ENCODE assay signal across 9 mouse cellular contexts in the genomic region with DNA sequence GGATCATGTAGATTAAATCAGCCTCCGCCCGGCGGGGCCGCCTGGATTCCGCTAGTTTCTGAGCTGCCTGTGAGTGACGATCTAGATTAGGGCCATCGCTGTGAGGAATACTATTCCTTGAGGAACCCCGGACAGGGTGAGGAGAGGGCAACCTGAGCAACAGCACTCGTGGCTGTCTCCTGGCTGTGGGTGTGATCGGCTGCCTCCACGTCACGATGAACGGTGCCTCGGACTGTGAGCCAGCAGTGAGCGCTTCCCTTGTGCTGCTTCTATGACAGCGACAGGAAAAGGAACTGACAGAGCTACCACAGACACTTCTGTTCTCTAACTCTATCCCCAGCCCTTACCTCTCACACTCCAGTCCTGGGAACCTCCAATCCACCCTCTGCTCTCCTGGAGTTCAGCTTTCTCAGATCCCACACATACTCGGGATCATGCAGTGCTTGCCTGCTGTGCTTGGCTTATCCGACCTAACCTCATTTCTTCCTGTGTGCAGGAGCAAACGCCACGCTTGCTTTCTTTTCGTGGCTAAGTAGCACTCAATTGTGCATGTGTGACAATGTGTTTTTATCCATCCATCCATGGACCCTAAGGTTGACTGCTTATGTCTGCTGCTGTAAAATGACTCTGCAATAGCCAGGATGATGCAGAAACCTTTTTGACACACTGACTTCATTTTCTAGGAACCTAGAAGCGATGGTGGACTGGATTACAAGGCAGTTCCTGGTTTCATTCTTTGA. TPM values are rescaled to one million over a fixed set of nuclear protein-coding genes. Genes with fewer than 3 reads are reported as not detected.
DNase-seq lines count a peak whose midpoint lies in the region; ATAC-seq lines count a peak whose summit lies in the region.
"Had no signal": no experiment of that assay in that cellular context is flagged by ENCODE, and none has a peak within 500 bp of the region (broad histone marks: within the 10 kb centered on the region; RNA-seq: fewer than 3 reads in every experiment).

No protein-coding gene starts in this region.

- DNase-seq in hindbrain, embryonic 11.5 days (ENCODE audit: low spot score) = no peak
- peak; percentile 7 for DNase-seq in ES-CJ7 (ENCODE audit: low read depth, low spot score)
- DNase-seq in gastrocnemius, postnatal 25 days = no peak
- DNase-seq in gastrocnemius, adult 8-10 months (ENCODE audit: low spot score in 2 of 2) = no peak
- DNase-seq in urinary bladder, postnatal 4 days (ENCODE audit: low spot score in 2 of 2) = no peak

- peaks cover 9% of the 10 kb centered on the region for H3K4me1 ChIP-seq in hindbrain, embryonic 16.5 days (ENCODE audit: control insufficient read depth, insufficient read depth, low read depth, low read length)
- peaks cover 2% of the 10 kb centered on the region; the same call in 1 of the 2 replicates for H3K4me1 ChIP-seq in hindbrain, embryonic 11.5 days (replicated peaks; ENCODE audit: control insufficient read depth, insufficient read depth, low read length)
- H3K4me1 ChIP-seq in heart, embryonic 13.5 days = peaks cover 43% of the 10 kb centered on the region

- H3K36me3 ChIP-seq in hindbrain, embryonic 16.5 days (ENCODE audit: control insufficient read depth, insufficient read depth, low read length) = no peaks in the 10 kb centered on the region
- no peaks in the 10 kb centered on the region for H3K36me3 ChIP-seq in hindbrain, embryonic 11.5 days (ENCODE audit: control insufficient read depth, insufficient read depth, low read length)
- no peaks in the 10 kb centered on the region for H3K36me3 ChIP-seq in heart, embryonic 13.5 days
- H3K36me3 ChIP-seq in macrophage (ENCODE audit: inconsistent target) = no peaks in the 10 kb centered on the region
- H3K36me3 ChIP-seq: neural tube, embryonic 13.5 days had no signal

- 67% methylated on average over 22 of the region's 22 CpGs for WGBS in hindbrain, embryonic 16.5 days
- WGBS in hindbrain, embryonic 11.5 days = 64% methylated on average over 22 of the region's 22 CpGs
- WGBS in heart, embryonic 13.5 days = 40% methylated on average over 22 of the region's 22 CpGs
- WGBS in macrophage (ENCODE audit: missing documents) = 33% methylated on average over 22 of the region's 22 CpGs

- no peak overlapping the region for H3K4me3 ChIP-seq in hindbrain, embryonic 16.5 days (ENCODE audit: low read length)
- no peak overlapping the region for H3K4me3 ChIP-seq in hindbrain, embryonic 11.5 days (ENCODE audit: low read depth, low read length)
- H3K4me3 ChIP-seq in heart, embryonic 13.5 days = peak overlapping the region; percentile 34
- peak overlapping the region; percentile 11; the same call in 1 of the 2 replicates for H3K4me3 ChIP-seq in macrophage (ENCODE audit: inconsistent target)
- H3K4me3 ChIP-seq: neural tube, embryonic 13.5 days had no signal

- H3K79me2 ChIP-seq in macrophage (ENCODE audit: inconsistent target) = peaks cover 100% of the 10 kb centered on the region

- no peak overlapping the region for H3K4me2 ChIP-seq in hindbrain, embryonic 16.5 days (ENCODE audit: low read length)
- H3K4me2 ChIP-seq in hindbrain, embryonic 11.5 days (replicated peaks; ENCODE audit: low read depth, low read length) = no peak overlapping the region
- H3K4me2 ChIP-seq in heart, embryonic 13.5 days = peak overlapping the region; percentile 61
- H3K4me2 ChIP-seq: neural tube, embryonic 13.5 days had no signal

- H3K9ac ChIP-seq in hindbrain, embryonic 16.5 days (ENCODE audit: low read depth, low read length) = no peak overlapping the region
- H3K9ac ChIP-seq in hindbrain, embryonic 11.5 days (ENCODE audit: low read depth, low read length) = no peak overlapping the region
- peak overlapping the region; percentile 70 for H3K9ac ChIP-seq in heart, embryonic 13.5 days
- H3K9ac ChIP-seq: neural tube, embryonic 13.5 days had no signal

- no peaks in the 10 kb centered on the region for H3K9me3 ChIP-seq in hindbrain, embryonic 16.5 days (ENCODE audit: control insufficient read depth, low read length)
- no peaks in the 10 kb centered on the region for H3K9me3 ChIP-seq in hindbrain, embryonic 11.5 days (ENCODE audit: control insufficient read depth, low read length)
- H3K9me3 ChIP-seq in heart, embryonic 13.5 days = no peaks in the 10 kb centered on the region
- H3K9me3 ChIP-seq: neural tube, embryonic 13.5 days had no signal

- no peak for ATAC-seq in hindbrain, embryonic 16.5 days
- no peak for ATAC-seq in hindbrain, embryonic 11.5 days (ENCODE audit: low FRiP score)
- ATAC-seq in heart, embryonic 13.5 days (ENCODE audit: extremely low read depth, insufficient number of reproducible peaks, low FRiP score, low TSS enrichment) = no peak

- H3K27me3 ChIP-seq in hindbrain, embryonic 16.5 days (replicated peaks; ENCODE audit: control insufficient read depth, insufficient read depth, low read length) = no peaks in the 10 kb centered on the region
- H3K27me3 ChIP-seq in hindbrain, embryonic 11.5 days (ENCODE audit: control insufficient read depth, insufficient read depth, low read length) = no peaks in the 10 kb centered on the region
- no peaks in the 10 kb centered on the region for H3K27me3 ChIP-seq in heart, embryonic 13.5 days (replicated peaks)
- H3K27me3 ChIP-seq: neural tube, embryonic 13.5 days had no signal

- H3K27ac ChIP-seq in hindbrain, embryonic 16.5 days (ENCODE audit: low read depth, low read length) = peak overlapping the region; percentile 40; the same call in 1 of the 2 replicates
- H3K27ac ChIP-seq in hindbrain, embryonic 11.5 days (ENCODE audit: low read depth, low read length) = no peak overlapping the region
- H3K27ac ChIP-seq in heart, embryonic 13.5 days (replicated peaks) = no peak overlapping the region
- H3K27ac ChIP-seq in macrophage = peak overlapping the region; percentile 24
- H3K27ac ChIP-seq: neural tube, embryonic 13.5 days had no signal

RNA-seq across cellular contexts. Expression of a gene that starts 8.3 kb away (rescaled TPM):
- 12.1 and 12.3 TPM in 2 replicates for polyA plus RNA-seq in hindbrain, embryonic 16.5 days (2015; fragmentation: Nextera tagmentation; extraction: Ambion mirVana)
- polyA plus RNA-seq in hindbrain, embryonic 11.5 days (2014; fragmentation: Nextera tagmentation; extraction: Ambion mirVana) = 16.3 and 17.1 TPM in 2 replicates
- polyA plus RNA-seq in heart, embryonic 13.5 days (2015; fragmentation: Nextera tagmentation; extraction: Ambion mirVana) = 6.8 TPM in 2 replicates
- total RNA-seq in macrophage (2018; cell fraction: chromatin; rRNA removed) = 10 to 100 TPM in 21 of 26 experiments, 1 to 10 TPM in 5; 7.0 to 58.2 (median 26.5) TPM
- total RNA-seq in macrophage (2018; cell fraction: cytosol; rRNA removed) = 10 to 100 TPM in 25 of 26 experiments, 1 to 10 TPM in 1; 9.9 to 24.7 (median 16.5) TPM
- total RNA-seq in macrophage (2018; cell fraction: nucleus; rRNA removed) = 10 to 100 TPM; 13.2 to 73.1 (median 28.4) TPM
- 14.6 to 16.6 TPM (median 16.5 TPM) in 3 replicates for polyA plus RNA-seq in macrophage (2018)
- total RNA-seq in gastrocnemius, postnatal 25 days (2021) = 10 to 100 TPM in 1 of 2 experiments, 1 to 10 TPM in 1; 9.5 to 11.5 TPM
- 10 to 100 TPM; 10.1 to 12.8 (median 11.7) TPM for total RNA-seq in gastrocnemius, adult 8-10 months (2022)

RNA-seq across cellular contexts. Expression of a gene that starts 8.4 kb away (rescaled TPM):
- 574 and 619 TPM in 2 replicates for polyA plus RNA-seq in hindbrain, embryonic 16.5 days (2015; fragmentation: Nextera tagmentation; extraction: Ambion mirVana)
- 402 and 453 TPM in 2 replicates for polyA plus RNA-seq in hindbrain, embryonic 11.5 days (2014; fragmentation: Nextera tagmentation; extraction: Ambion mirVana)
- polyA plus RNA-seq in heart, embryonic 13.5 days (2015; fragmentation: Nextera tagmentation; extraction: Ambion mirVana) = 425 and 459 TPM in 2 replicates
- 100 to 1,000 TPM in 2 of 26 experiments, 10 to 100 TPM in 24; 23.5 to 130 (median 58.2) TPM for total RNA-seq in macrophage (2018; cell fraction: chromatin; rRNA removed)
- 100 to 1,000 TPM; 224 to 356 (median 300) TPM for total RNA-seq in macrophage (2018; cell fraction: cytosol; rRNA removed)
- total RNA-seq in macrophage (2018; cell fraction: nucleus; rRNA removed) = 100 to 1,000 TPM in 15 of 26 experiments, 10 to 100 TPM in 11; 53.0 to 207 (median 110) TPM
- polyA plus RNA-seq in macrophage (2018) = 374 to 535 TPM (median 384 TPM) in 3 replicates
- 100 to 1,000 TPM; 106 to 122 TPM for total RNA-seq in gastrocnemius, postnatal 25 days (2021)
- 100 to 1,000 TPM; 107 to 127 (median 111) TPM for total RNA-seq in gastrocnemius, adult 8-10 months (2022)

Comparison
In these comparisons a context has a peak if more than half of its experiments do, and no peak if none do; other contexts are left out.
1. H3K27ac ChIP-seq: peak in hindbrain, embryonic 16.5 days (single experiment) and macrophage (single experiment); none in hindbrain, embryonic 11.5 days (single experiment) and heart, embryonic 13.5 days (single experiment).
2. H3K4me3 ChIP-seq: peak in heart, embryonic 13.5 days (single experiment) and macrophage (single experiment); none in hindbrain, embryonic 16.5 days (single experiment) and hindbrain, embryonic 11.5 days (single experiment).